Mouse (Mus musculus) layer of hippocampus, adult 18-20 months (tissue): ENCODE data around the gene Slc7a1. TPM values are rescaled to one million over a fixed set of nuclear protein-coding genes. Genes with fewer than 3 reads are reported as not detected.

ENCODE experiments used
- DNase-seq, 2 experiments: peaks; one replicate each; pipeline ENCODE4 v3.0.0; 2022; ENCODE audit warnings: low spot score in 2 of 2
- long read RNA-seq: library from polyadenylated mRNA; stranded (forward); transcript quantifications from one replicate; pipeline ENCODE4 v2.0.0, GENCODE M21; 2021
- total RNA-seq, 2 experiments: library from RNA; stranded (reverse); gene quantifications; 2 replicates each; pipeline ENCODE4 v1.2.3; 2021

The Slc7a1 gene
- 10 to 100 TPM; 21.7 to 22.1 TPM for total RNA-seq
- long read RNA-seq, full-length matches to known transcripts = 1 of 8 reads
- long read RNA-seq, partial matches to known transcripts = 0 of 8 reads
- long read RNA-seq, other reads (novel, unspliced or antisense) = 7 of 8 reads

GRCm38 (mm10) chr5:148399660-148400443, at the start of gene Slc7a1:
Gene Slc7a1 (minus strand): TSS chr5:148399904.
- DNase-seq = peak; percentile 78 to 89

DNA sequence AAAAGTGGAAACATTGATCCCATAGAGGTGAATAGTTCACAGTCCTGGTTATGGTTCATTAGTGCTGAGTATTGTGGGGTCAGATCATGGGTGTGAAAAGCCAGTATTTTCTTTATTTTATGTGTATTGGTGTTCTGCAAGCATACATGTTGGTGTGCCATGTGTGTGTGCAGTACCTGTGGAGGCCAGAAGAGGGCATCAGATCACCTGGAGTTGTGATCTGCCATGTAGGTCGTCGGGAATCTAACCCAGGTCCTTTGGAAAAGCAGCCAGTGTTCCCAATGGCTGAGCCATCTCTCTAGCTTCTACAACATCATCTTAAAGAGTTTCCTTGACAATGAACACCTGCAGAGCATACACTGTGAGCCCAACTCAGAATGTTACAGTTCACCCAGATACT, 45.3 kb upstream of the Slc7a1 start:
- DNase-seq = no peak

GRCm38 (mm10) chr5:148443734-148444133, 44.0 kb upstream of the Slc7a1 start:
- DNase-seq = no peak

DNA sequence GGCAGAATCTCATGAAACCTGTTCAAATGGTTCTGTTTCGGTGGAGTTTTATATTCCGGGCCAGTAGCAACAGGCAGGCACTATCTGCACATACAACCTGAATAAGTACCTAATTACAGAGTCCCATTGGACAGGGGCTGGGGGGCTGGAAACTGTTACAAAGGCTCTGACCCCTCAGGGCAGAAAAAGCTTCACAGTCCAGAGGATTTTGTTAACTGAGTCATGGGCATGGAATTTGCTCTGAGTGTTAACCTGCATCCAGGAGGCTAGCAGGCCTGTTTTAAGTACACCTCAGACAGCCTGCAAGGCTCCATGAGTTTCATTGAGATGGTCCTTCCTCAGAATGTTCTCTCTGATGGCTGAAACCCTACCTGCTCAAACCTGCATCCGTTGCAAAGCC, 36.0 kb upstream of the Slc7a1 start:
- DNase-seq = no peak

DNA sequence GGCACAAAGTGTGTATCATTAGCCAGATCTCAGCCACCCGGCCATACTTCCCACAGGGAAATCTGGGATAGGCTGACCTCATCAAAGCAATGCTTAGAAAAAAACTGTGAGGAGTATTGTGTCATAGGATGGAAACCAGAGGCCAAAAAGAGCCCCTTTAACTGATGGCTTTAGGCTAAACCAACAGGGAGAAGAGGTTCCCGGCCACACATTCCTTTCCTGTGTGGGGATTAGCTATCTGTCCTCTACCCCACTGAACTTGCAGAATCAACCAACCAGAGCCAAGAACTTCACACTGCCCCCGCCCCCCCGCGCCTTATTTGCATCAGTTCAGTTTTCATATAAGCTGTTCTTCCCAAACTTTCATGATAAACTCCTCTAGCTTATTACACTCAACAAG, 32.4 kb upstream of the Slc7a1 start:
- DNase-seq = no peak

GRCm38 (mm10) chr5:148428846-148429245, 29.1 kb upstream of the Slc7a1 start:
- no peak for DNase-seq

DNA sequence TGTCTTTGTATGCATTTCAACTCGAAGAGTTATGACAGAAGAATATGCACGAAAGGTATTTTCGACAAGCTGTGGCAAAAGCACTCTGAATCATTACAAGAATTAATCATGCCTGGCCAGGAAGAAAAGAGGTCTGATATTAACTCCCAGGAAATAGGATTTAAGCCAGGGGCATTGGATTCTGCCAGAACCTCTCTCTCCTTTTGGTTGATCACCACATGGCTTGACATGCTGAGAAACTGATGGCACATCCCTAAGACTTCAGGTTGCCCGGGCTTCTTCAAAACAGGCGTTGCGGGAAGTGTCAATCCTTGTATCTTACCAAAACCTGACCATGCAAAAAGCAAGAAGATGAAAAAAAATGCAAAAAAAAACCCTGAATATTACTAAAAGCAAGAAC, 25.4 kb upstream of the Slc7a1 start:
- no peak for DNase-seq

DNA sequence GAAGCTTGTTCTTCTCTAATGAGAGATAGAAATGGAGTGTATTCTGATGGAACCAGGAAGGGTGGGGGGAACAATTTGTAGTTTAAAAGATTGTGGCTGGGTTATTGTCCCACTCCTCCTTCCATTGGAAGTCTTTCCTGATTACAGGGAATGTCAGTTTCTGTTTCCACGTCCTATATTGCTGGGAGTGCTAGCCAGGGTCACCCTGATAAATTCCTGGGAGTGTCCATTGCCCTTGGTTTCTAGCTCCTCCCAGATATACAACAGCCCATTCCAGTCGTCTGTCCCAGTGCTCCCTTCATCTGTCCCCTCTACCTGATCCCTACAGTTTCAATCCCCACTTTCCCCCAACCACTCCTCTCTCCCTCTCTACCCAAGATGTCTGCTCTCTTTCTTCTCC, 21.6 kb upstream of the Slc7a1 start:
- no peak for DNase-seq

DNA sequence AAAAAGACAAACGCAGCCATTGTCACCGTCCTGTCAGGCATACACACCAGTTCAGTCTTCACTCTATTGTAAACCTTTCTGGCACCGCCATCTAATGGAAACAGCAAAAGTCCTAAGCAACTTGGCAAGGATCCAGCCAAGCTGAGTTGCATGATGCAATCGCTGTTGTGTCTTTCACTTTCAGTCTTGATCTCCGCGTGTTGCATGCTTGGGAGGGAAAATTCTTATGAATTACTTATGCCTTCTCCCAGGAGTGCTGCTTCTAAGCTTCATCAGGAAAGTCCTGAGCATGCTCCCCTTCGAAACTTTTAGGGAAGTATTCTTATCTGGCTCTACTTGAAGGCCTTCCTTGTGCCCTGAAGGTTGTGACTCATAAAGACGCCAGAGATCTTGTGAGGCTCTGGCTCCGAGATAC, 19.4 kb upstream of the Slc7a1 start:
- DNase-seq = peak in 1 of 2 experiments; percentile 9

- DNase-seq = no peak
These were observed 18.7 kb upstream of the Slc7a1 start for GRCm38 (mm10) chr5:148418436-148418835.

GRCm38 (mm10) chr5:148417756-148418155, 18.1 kb upstream of the Slc7a1 start:
- DNase-seq = no peak

GRCm38 (mm10) chr5:148416461-148416860, 16.8 kb upstream of the Slc7a1 start:
- no peak for DNase-seq

- no peak for DNase-seq
These were observed 14.5 kb upstream of the Slc7a1 start for GRCm38 (mm10) chr5:148414233-148414632.

DNA sequence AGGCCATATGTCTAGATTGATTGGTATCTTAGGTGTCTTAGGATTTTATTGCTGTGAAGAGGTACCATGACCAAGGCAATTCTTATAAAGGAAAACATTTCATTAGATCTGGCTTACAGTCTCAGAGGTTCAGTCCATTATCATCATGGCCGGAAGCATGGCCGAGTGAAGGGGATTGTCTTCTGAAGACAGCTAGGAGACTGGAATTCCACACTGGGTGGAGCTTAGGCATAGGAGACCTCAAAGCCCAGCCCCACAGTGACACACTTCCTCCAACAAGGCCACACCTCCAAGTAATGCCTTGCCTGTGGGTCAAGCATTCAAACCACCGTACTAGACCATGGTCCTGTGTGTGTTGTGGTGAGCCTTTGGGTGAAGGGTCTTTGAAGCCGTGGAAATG, 12.8 kb upstream of the Slc7a1 start:
- DNase-seq = no peak

DNA sequence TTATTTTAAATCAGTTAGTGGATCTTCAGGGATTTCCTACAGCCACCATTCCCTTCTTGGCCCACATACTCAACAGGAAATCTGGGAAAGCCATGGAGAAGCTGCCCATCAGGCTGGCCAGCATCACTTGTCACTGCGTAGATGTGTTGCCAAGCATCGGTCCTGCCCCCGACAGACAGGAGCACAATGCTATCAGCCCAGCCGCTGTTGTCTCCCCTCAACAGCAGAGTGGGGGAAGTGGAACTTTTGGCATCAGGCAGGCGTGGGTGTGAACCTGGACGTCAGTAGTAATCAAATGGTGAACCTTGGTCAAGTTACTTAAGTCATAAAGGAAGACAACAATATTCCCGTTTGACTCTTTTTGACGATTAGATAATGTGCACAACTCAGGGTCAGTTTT, 9.8 kb upstream of the Slc7a1 start:
- DNase-seq = no peak

GRCm38 (mm10) chr5:148406913-148407312, 7.2 kb upstream of the Slc7a1 start:
- DNase-seq = no peak

- DNase-seq = no peak
These were observed 4.8 kb upstream of the Slc7a1 start for GRCm38 (mm10) chr5:148404548-148404947.

GRCm38 (mm10) chr5:148402641-148403040, 2.9 kb upstream of the Slc7a1 start:
- DNase-seq = no peak

GRCm38 (mm10) chr5:148398766-148399659, 691 bp downstream of the Slc7a1 start:
- peak in 1 of 2 experiments; percentile 34 for DNase-seq

GRCm38 (mm10) chr5:148398451-148398765, 1.3 kb downstream of the Slc7a1 start:
- DNase-seq = no peak

DNA sequence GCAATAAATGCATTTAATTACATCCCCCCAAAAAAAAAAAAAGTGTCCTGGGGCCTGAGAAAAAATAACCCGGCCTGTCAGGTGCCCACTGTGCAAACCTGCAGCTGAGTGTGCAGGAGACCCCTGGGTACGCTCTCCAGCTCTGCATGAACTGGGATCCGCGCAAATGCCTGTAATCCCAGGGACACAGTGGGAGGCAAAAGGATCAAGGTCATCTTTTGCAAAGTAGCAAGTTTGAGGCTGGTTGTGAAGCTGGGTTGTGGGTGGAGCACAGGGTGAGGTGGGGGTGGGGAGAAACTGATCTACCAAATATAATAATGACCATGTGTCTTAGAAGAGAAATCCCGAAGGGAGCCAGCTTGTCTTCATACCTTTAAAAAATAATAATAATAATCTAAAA, 1.8 kb downstream of the Slc7a1 start:
- DNase-seq = no peak

- DNase-seq = no peak
These were observed 2.3 kb downstream of the Slc7a1 start for GRCm38 (mm10) chr5:148397418-148397817.
